Mouse (Mus musculus): Measurements from ENCODE around the gene Abcd3.

- TF ChIP-seq CTCF (IDR thresholded peaks at IDR 0.05; ENCODE audit: low read depth) (no peak), EP300 (IDR thresholded peaks at IDR 0.05; ENCODE audit: low read depth) (no peak)
These were observed 1.3 kb downstream of the Abcd3 start for GRCm38 (mm10) chr3:121813834-121814233.

Data from liver, embryonic 14.5 days (tissue).